Mouse (Mus musculus) liver, embryonic 14.5 days (tissue): Measurements from ENCODE around the gene Chd6.

Experiments used
- CTCF ChIP-seq: IDR thresholded peaks from 2 replicates; pipeline ENCODE4 v1.5.1; 2016; ENCODE audit warnings: antibody characterized with exemption, low read depth, control low read depth
- EP300 ChIP-seq: IDR thresholded peaks from 2 replicates; pipeline ENCODE4 v1.6.1; 2016; ENCODE audit warnings: antibody characterized with exemption, low read depth

DNA sequence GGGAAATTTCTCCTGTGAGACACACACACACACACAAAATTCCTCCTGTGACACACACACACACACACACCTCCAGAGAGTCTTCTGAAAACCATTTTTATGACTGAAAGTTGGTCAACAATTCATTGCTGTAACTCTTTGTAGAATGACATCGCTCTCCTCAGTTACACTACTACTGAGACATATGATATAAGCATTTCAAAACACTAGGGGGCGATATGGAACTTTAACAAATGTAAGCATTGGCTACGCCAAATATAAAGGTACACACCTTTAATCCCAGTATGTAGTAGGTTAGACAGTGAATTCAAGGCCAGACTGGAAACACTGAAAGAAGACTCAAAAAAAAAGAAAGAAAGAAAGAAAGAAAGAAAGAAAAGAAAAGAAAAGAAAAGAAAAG, 18.7 kb downstream of the Chd6 start:
- TF ChIP-seq CTCF (peak; percentile 27; the same call in 1 of the 2 replicates), EP300 (no peak)
